Mouse (Mus musculus): Measurements from ENCODE around the gene Tmcc2. TPM values are rescaled to one million over a fixed set of nuclear protein-coding genes. Genes with fewer than 3 reads are reported as not detected.

Gene Tmcc2
- polyA plus RNA-seq, 1 experiment from 2014 or later: 154 TPM

GRCm38 (mm10) chr1:132348401-132348800 lies 42.7 kb downstream of the Tmcc2 start:
- Histone ChIP-seq H3K36me3 (replicated peaks; ENCODE audit: insufficient read depth, low read length) (no peaks in the 10 kb centered on the region), H3K4me2 (ENCODE audit: low read depth, low read length) (no peak overlapping the region), H3K27me3 (ENCODE audit: insufficient read depth, low read length) (no peaks in the 10 kb centered on the region), H3K4me1 (ENCODE audit: insufficient read depth) (no peaks in the 10 kb centered on the region; the same call in 1 of the 2 replicates), H3K27ac (ENCODE audit: low read depth) (no peak overlapping the region), H3K9me3 (ENCODE audit: low read length) (peaks cover 5% of the 10 kb centered on the region), H3K4me3 (ENCODE audit: low read depth, low read length) (no peak overlapping the region), H3K9ac (replicated peaks) (no peak overlapping the region)
- ATAC-seq: no peak
- TF ChIP-seq EP300 (IDR thresholded peaks at IDR 0.05; ENCODE audit: low read depth) (no peak), CTCF (IDR thresholded peaks at IDR 0.05; ENCODE audit: low read depth) (no peak)
- DNase-seq: no peak
- 78% methylated on average over 5 of the region's 5 CpGs for WGBS (ENCODE audit: insufficient replicate concordance)

- ATAC-seq (no peak), DNase-seq (no peak)
- Histone ChIP-seq H3K9me3 (ENCODE audit: low read length) (peaks cover 5% of the 10 kb centered on the region), H3K36me3 (replicated peaks; ENCODE audit: insufficient read depth, low read length) (no peaks in the 10 kb centered on the region), H3K4me1 (ENCODE audit: insufficient read depth) (peaks cover 9% of the 10 kb centered on the region), H3K4me2 (ENCODE audit: low read depth, low read length) (no peak overlapping the region), H3K4me3 (ENCODE audit: low read depth, low read length) (no peak overlapping the region), H3K9ac (replicated peaks) (no peak overlapping the region), H3K27me3 (ENCODE audit: insufficient read depth, low read length) (no peaks in the 10 kb centered on the region), H3K27ac (ENCODE audit: low read depth) (peak overlapping the region; percentile 41; the same call in 1 of the 2 replicates)
- TF ChIP-seq CTCF (IDR thresholded peaks at IDR 0.05; ENCODE audit: low read depth): no peak
- TF ChIP-seq EP300 (IDR thresholded peaks at IDR 0.05; ENCODE audit: low read depth): no peak
Observed at GRCm38 (mm10) chr1:132346951-132347350, 44.1 kb downstream of the Tmcc2 start.

- TF ChIP-seq CTCF (IDR thresholded peaks at IDR 0.05; ENCODE audit: low read depth) (no peak), EP300 (IDR thresholded peaks at IDR 0.05; ENCODE audit: low read depth) (no peak)
- 65% methylated on average over 12 of the region's 12 CpGs for WGBS (ENCODE audit: insufficient replicate concordance)
- ATAC-seq (peak; percentile 30), DNase-seq (no peak)
- Histone ChIP-seq H3K9me3 (ENCODE audit: low read length) (peaks cover 5% of the 10 kb centered on the region), H3K27me3 (ENCODE audit: insufficient read depth, low read length) (no peaks in the 10 kb centered on the region), H3K4me2 (ENCODE audit: low read depth, low read length) (no peak overlapping the region), H3K36me3 (replicated peaks; ENCODE audit: insufficient read depth, low read length) (no peaks in the 10 kb centered on the region), H3K27ac (ENCODE audit: low read depth) (peak overlapping the region; percentile 41), H3K4me1 (ENCODE audit: insufficient read depth) (peaks cover 13% of the 10 kb centered on the region), H3K4me3 (ENCODE audit: low read depth, low read length) (no peak overlapping the region), H3K9ac (replicated peaks) (no peak overlapping the region)
Observed at GRCm38 (mm10) chr1:132346134-132346851, 44.8 kb downstream of the Tmcc2 start.

- H3K4me1 ChIP-seq (ENCODE audit: insufficient read depth): peaks cover 18% of the 10 kb centered on the region
- TF ChIP-seq EP300 (IDR thresholded peaks at IDR 0.05; ENCODE audit: low read depth): no peak
- no peak for TF ChIP-seq CTCF (IDR thresholded peaks at IDR 0.05; ENCODE audit: low read depth)
- 75% methylated on average over 4 of the region's 4 CpGs for WGBS (ENCODE audit: insufficient replicate concordance)
- DNase-seq (no peak), ATAC-seq (no peak)
- H3K27me3 ChIP-seq (ENCODE audit: insufficient read depth, low read length): no peaks in the 10 kb centered on the region
- H3K36me3 ChIP-seq (replicated peaks; ENCODE audit: insufficient read depth, low read length): no peaks in the 10 kb centered on the region
- no peaks in the 10 kb centered on the region for H3K9me3 ChIP-seq (ENCODE audit: low read length)
- no peak overlapping the region for H3K27ac ChIP-seq (ENCODE audit: low read depth)
- no peak overlapping the region for H3K4me3 ChIP-seq (ENCODE audit: low read depth, low read length)
- H3K4me2 ChIP-seq (ENCODE audit: low read depth, low read length): no peak overlapping the region
- H3K9ac ChIP-seq (replicated peaks): no peak overlapping the region
Observed at GRCm38 (mm10) chr1:132345514-132345913, 45.6 kb downstream of the Tmcc2 start.

- Histone ChIP-seq H3K27me3 (ENCODE audit: insufficient read depth, low read length) (no peaks in the 10 kb centered on the region), H3K9ac (replicated peaks) (no peak overlapping the region), H3K4me2 (ENCODE audit: low read depth, low read length) (no peak overlapping the region), H3K4me3 (ENCODE audit: low read depth, low read length) (no peak overlapping the region), H3K9me3 (ENCODE audit: low read length) (no peaks in the 10 kb centered on the region), H3K4me1 (ENCODE audit: insufficient read depth) (peaks cover 18% of the 10 kb centered on the region), H3K36me3 (replicated peaks; ENCODE audit: insufficient read depth, low read length) (no peaks in the 10 kb centered on the region), H3K27ac (ENCODE audit: low read depth) (0 out of 2 replicates have a peak overlapping the region, but pooled peaks have one; percentile 24)
- ATAC-seq: no peak
- 67% methylated on average over 1 of the region's 1 CpGs for WGBS (ENCODE audit: insufficient replicate concordance)
- DNase-seq: no peak
- TF ChIP-seq CTCF (IDR thresholded peaks at IDR 0.05; ENCODE audit: low read depth) (no peak), EP300 (IDR thresholded peaks at IDR 0.05; ENCODE audit: low read depth) (no peak)
Observed at GRCm38 (mm10) chr1:132343656-132344055, 47.4 kb downstream of the Tmcc2 start.

GRCm38 (mm10) chr1:132343191-132343590 lies 47.9 kb downstream of the Tmcc2 start:
- TF ChIP-seq EP300 (IDR thresholded peaks at IDR 0.05; ENCODE audit: low read depth) (no peak), CTCF (IDR thresholded peaks at IDR 0.05; ENCODE audit: low read depth) (no peak)
- H3K4me2 ChIP-seq (ENCODE audit: low read depth, low read length): no peak overlapping the region
- no peak overlapping the region for H3K9ac ChIP-seq (replicated peaks)
- ATAC-seq (no peak), DNase-seq (no peak)
- H3K36me3 ChIP-seq (replicated peaks; ENCODE audit: insufficient read depth, low read length): no peaks in the 10 kb centered on the region
- peak overlapping the region; percentile 24; the same call in 1 of the 2 replicates for H3K27ac ChIP-seq (ENCODE audit: low read depth)
- H3K4me1 ChIP-seq (ENCODE audit: insufficient read depth): peaks cover 23% of the 10 kb centered on the region
- no peak overlapping the region for H3K4me3 ChIP-seq (ENCODE audit: low read depth, low read length)
- H3K27me3 ChIP-seq (ENCODE audit: insufficient read depth, low read length): no peaks in the 10 kb centered on the region
- WGBS (ENCODE audit: insufficient replicate concordance): 79% methylated on average over 2 of the region's 2 CpGs
- no peaks in the 10 kb centered on the region for H3K9me3 ChIP-seq (ENCODE audit: low read length)
